12 mouse cellular contexts compared by ENCODE assay signal in the genomic region with DNA sequence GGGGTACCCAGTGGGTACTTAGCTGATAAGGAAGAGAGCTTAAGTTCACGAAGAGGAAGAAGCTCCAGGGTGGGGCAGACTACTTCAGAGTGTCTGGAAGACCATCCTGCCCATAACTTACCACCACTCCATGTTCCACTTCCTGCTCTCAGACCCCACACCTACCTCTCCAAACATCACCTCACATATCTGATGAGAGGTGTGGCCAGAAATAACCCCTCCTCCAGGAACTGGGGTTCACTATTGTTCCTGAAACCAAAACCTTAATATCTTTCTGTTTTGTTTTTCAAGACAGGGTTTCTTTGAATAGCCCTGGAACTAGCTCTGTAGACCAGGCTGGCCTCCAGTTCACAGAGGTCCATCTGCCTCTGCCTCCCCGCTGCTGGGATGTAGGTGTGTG. TPM values are rescaled to one million over a fixed set of nuclear protein-coding genes. Genes with fewer than 3 reads are reported as not detected.
DNase-seq lines count a peak whose midpoint lies in the region; ATAC-seq and TF ChIP-seq lines count a peak whose summit lies in the region.
"Had no signal": no experiment of that assay in that cellular context is flagged by ENCODE, and none has a peak within 500 bp of the region (broad histone marks: within the 10 kb centered on the region; RNA-seq: fewer than 3 reads in every experiment).

No protein-coding gene starts in this region.

- H3K36me3 ChIP-seq in forebrain, embryonic 15.5 days: no peaks in the 10 kb centered on the region
- H3K36me3 ChIP-seq in neural tube, embryonic 13.5 days: 0 out of 2 replicates have a peak, but pooled peaks cover 11% of the 10 kb centered on the region
- no peaks in the 10 kb centered on the region for H3K36me3 ChIP-seq in heart, embryonic 11.5 days (ENCODE audit: control insufficient read depth, insufficient read depth, low read length)

- H3K4me3 ChIP-seq in gastrocnemius, adult 2 months: no peak overlapping the region
- no peak overlapping the region for H3K4me3 ChIP-seq in forebrain, embryonic 15.5 days
- peak overlapping the region; percentile 18 for H3K4me3 ChIP-seq in neural tube, embryonic 13.5 days
- no peak overlapping the region for H3K4me3 ChIP-seq in heart, embryonic 11.5 days (ENCODE audit: low read depth, low read length)

- H3K4me2 ChIP-seq in forebrain, embryonic 15.5 days (replicated peaks): peak overlapping the region; percentile 38
- peak overlapping the region; percentile 77 for H3K4me2 ChIP-seq in neural tube, embryonic 13.5 days
- no peak overlapping the region for H3K4me2 ChIP-seq in heart, embryonic 11.5 days
- H3K4me2 ChIP-seq: liver, embryonic 11.5 days had no signal

- H3K9ac ChIP-seq in forebrain, embryonic 15.5 days (replicated peaks): no peak overlapping the region
- H3K9ac ChIP-seq in neural tube, embryonic 13.5 days: peak overlapping the region; percentile 61
- no peak overlapping the region for H3K9ac ChIP-seq in heart, embryonic 11.5 days (ENCODE audit: low read depth, low read length)

- no peak for ATAC-seq in forebrain, embryonic 15.5 days (replicated peaks)
- ATAC-seq in inflammation-experienced regulatory T-cells, adult 6 months: peak; percentile 38
- ATAC-seq in neural tube, embryonic 13.5 days (ENCODE audit: low read depth): no peak
- ATAC-seq in heart, embryonic 11.5 days (replicated peaks; ENCODE audit: insufficient number of reproducible peaks, low FRiP score, low TSS enrichment): no peak

- H3K9me3 ChIP-seq in forebrain, embryonic 15.5 days: no peaks in the 10 kb centered on the region
- H3K9me3 ChIP-seq in neural tube, embryonic 13.5 days: no peaks in the 10 kb centered on the region
- no peaks in the 10 kb centered on the region for H3K9me3 ChIP-seq in heart, embryonic 11.5 days (replicated peaks; ENCODE audit: control insufficient read depth, low read length)

- 72% methylated on average over 2 of the region's 2 CpGs for WGBS in forebrain, embryonic 15.5 days
- WGBS in neural tube, embryonic 13.5 days: 73% methylated on average over 2 of the region's 2 CpGs
- 65% methylated on average over 2 of the region's 2 CpGs for WGBS in heart, embryonic 11.5 days (ENCODE audit: insufficient replicate concordance)

- intact Hi-C loops in gastrocnemius, adult 2 months (cut with DNase I): no loop called here

- H3K4me1 ChIP-seq in forebrain, embryonic 15.5 days: peaks cover 73% of the 10 kb centered on the region
- peaks cover 88% of the 10 kb centered on the region for H3K4me1 ChIP-seq in neural tube, embryonic 13.5 days (replicated peaks)
- H3K4me1 ChIP-seq in heart, embryonic 11.5 days (ENCODE audit: control insufficient read depth, insufficient read depth, low read length): peaks cover 27% of the 10 kb centered on the region

- no peak for TF ChIP-seq CTCF in gastrocnemius, adult 2 months (IDR thresholded peaks at IDR 0.05)

- peak; percentile 9 for DNase-seq in gastrocnemius, adult 2 months
- no peak for DNase-seq in gastrocnemius, adult 8-10 months (ENCODE audit: low spot score in 2 of 2)
- no peak for DNase-seq in left cerebral cortex, adult 9 months (ENCODE audit: low spot score in 2 of 2)
- no peak for DNase-seq in urinary bladder, postnatal 4 days (ENCODE audit: low spot score in 2 of 2)
- DNase-seq: lung, postnatal 14 days; right cerebral cortex, postnatal 25 days had no signal

- peak overlapping the region; percentile 35 for H3K27ac ChIP-seq in gastrocnemius, adult 2 months
- peak overlapping the region; percentile 66 for H3K27ac ChIP-seq in forebrain, embryonic 15.5 days (replicated peaks)
- H3K27ac ChIP-seq in neural tube, embryonic 13.5 days (replicated peaks): peak overlapping the region; percentile 91
- no peak overlapping the region for H3K27ac ChIP-seq in heart, embryonic 11.5 days (ENCODE audit: low read depth, low read length)
- H3K27ac ChIP-seq: kidney, postnatal 0 days had no signal

- H3K27me3 ChIP-seq in forebrain, embryonic 15.5 days: no peaks in the 10 kb centered on the region
- no peaks in the 10 kb centered on the region for H3K27me3 ChIP-seq in neural tube, embryonic 13.5 days
- H3K27me3 ChIP-seq in heart, embryonic 11.5 days (ENCODE audit: control insufficient read depth, insufficient read depth, low read length): peaks cover 30% of the 10 kb centered on the region

RNA-seq across cellular contexts. Expression of a gene that starts 12.2 kb away (rescaled TPM):
- total RNA-seq in gastrocnemius, adult 2 months (2021): 1 to 10 TPM; 1.8 to 2.6 TPM
- 1 to 10 TPM; 1.3 to 1.5 (median 1.4) TPM for total RNA-seq in gastrocnemius, adult 8-10 months (2022)
- 71.9 and 75.2 TPM in 2 replicates for polyA plus RNA-seq in forebrain, embryonic 15.5 days (2015; fragmentation: Nextera tagmentation; extraction: Ambion mirVana)
- polyA plus RNA-seq in inflammation-experienced regulatory T-cells, adult 6 months (2017; shearing (Covaris generic)): 10 to 100 TPM; 16.4 to 27.4 (median 18.3) TPM
- polyA plus RNA-seq in neural tube, embryonic 13.5 days (2015; fragmentation: Nextera tagmentation; extraction: Ambion mirVana): 48.1 and 52.1 TPM in 2 replicates
- 9.7 and 10.5 TPM in 2 replicates for polyA plus RNA-seq in heart, embryonic 11.5 days (2014; fragmentation: Nextera tagmentation; extraction: Ambion mirVana)

RNA-seq across cellular contexts. Expression of a gene that starts 28.5 kb away (rescaled TPM):
- 1 to 10 TPM in 1 of 2 experiments, under 1 TPM in 1; 0.69 to 1.6 TPM for total RNA-seq in gastrocnemius, adult 2 months (2021)
- under 1 TPM; 0.31 to 0.72 (median 0.57) TPM for total RNA-seq in gastrocnemius, adult 8-10 months (2022)
- polyA plus RNA-seq in forebrain, embryonic 15.5 days (2015; fragmentation: Nextera tagmentation; extraction: Ambion mirVana): 0.84 and 1.3 TPM in 2 replicates
- 10 to 100 TPM in 1 of 3 experiments, 1 to 10 TPM in 2; 5.3 to 16.5 (median 8.9) TPM for polyA plus RNA-seq in inflammation-experienced regulatory T-cells, adult 6 months (2017; shearing (Covaris generic))
- polyA plus RNA-seq in neural tube, embryonic 13.5 days (2015; fragmentation: Nextera tagmentation; extraction: Ambion mirVana): 0.99 and 1.1 TPM in 2 replicates
- polyA plus RNA-seq in heart, embryonic 11.5 days (2014; fragmentation: Nextera tagmentation; extraction: Ambion mirVana): 0.80 and 0.86 TPM in 2 replicates

RNA-seq across cellular contexts. Expression of a gene that starts 56.8 kb away (rescaled TPM):
- under 1 TPM in 1 of 2 experiments, not detected in 1; 0.20 TPM for total RNA-seq in gastrocnemius, adult 2 months (2021)
- total RNA-seq in gastrocnemius, adult 8-10 months (2022): under 1 TPM in 1 of 4 experiments, not detected in 3; 0.16 TPM
- 0.20 TPM in 1 of 2 replicates, not detected in the other for polyA plus RNA-seq in forebrain, embryonic 15.5 days (2015; fragmentation: Nextera tagmentation; extraction: Ambion mirVana)
- polyA plus RNA-seq in inflammation-experienced regulatory T-cells, adult 6 months (2017; shearing (Covaris generic)): not detected
- polyA plus RNA-seq in neural tube, embryonic 13.5 days (2015; fragmentation: Nextera tagmentation; extraction: Ambion mirVana): 0.63 and 0.81 TPM in 2 replicates
- polyA plus RNA-seq in heart, embryonic 11.5 days (2014; fragmentation: Nextera tagmentation; extraction: Ambion mirVana): 0.21 and 0.30 TPM in 2 replicates
